Mouse (Mus musculus) myocyte (in vitro differentiated cells): ENCODE data around the gene Smim6. TPM values are rescaled to one million over a fixed set of nuclear protein-coding genes. Genes with fewer than 3 reads are reported as not detected.

ENCODE experiments used
- H3K27me3 ChIP-seq: one replicate; pipeline ENCODE4 v1.6.1; 2011; ENCODE audit not compliant: control insufficient read depth, insufficient read depth, insufficient read length
- H3K36me3 ChIP-seq: one replicate; pipeline ENCODE4 v1.6.1; 2011; ENCODE audit not compliant: control insufficient read depth, insufficient read depth
- H3K4me2 ChIP-seq: one replicate; pipeline ENCODE4 v1.6.1; 2011; ENCODE audit warnings: low read depth, control low read depth
- H3K4me3 ChIP-seq: one replicate; pipeline ENCODE4 v1.5.1; 2011; ENCODE audit warnings: mild to moderate bottlenecking, control low read depth, moderate library complexity
- H3K79me2 ChIP-seq: one replicate; pipeline ENCODE4 v1.6.1; 2011; ENCODE audit not compliant: control insufficient read depth, insufficient read depth
- H3ac ChIP-seq: one replicate; pipeline ENCODE4 v1.6.1; 2011; ENCODE audit not compliant: control insufficient read depth, insufficient read length
- CEBPB ChIP-seq: IDR thresholded peaks from 2 replicates; pipeline ENCODE4 v1.6.1; 2011; ENCODE audit warnings: mild to moderate bottlenecking, moderate library complexity; ENCODE audit not compliant: poor library complexity, insufficient read depth, severe bottlenecking
- E2F4 ChIP-seq: IDR thresholded peaks from one replicate; pipeline ENCODE4 v1.6.1; 2011; ENCODE audit warnings: mild to moderate bottlenecking, control low read depth, moderate library complexity; ENCODE audit not compliant: insufficient read depth
- MAX ChIP-seq: IDR thresholded peaks from one replicate; pipeline ENCODE4 v1.6.1; 2011; ENCODE audit warnings: low read depth, mild to moderate bottlenecking, control low read depth
- MYOD1 ChIP-seq, 3 experiments: IDR thresholded peaks; one replicate each; pipeline ENCODE4 v1.6.1; 2011; ENCODE audit warnings: control low read depth in 2 of 3, low read depth in 2 of 3, mild to moderate bottlenecking in 2 of 3, moderate library complexity in 1 of 3; ENCODE audit not compliant: insufficient read length in 2 of 3, control insufficient read depth in 1 of 3
- MYOG ChIP-seq, 3 experiments: IDR thresholded peaks; one replicate each; pipeline ENCODE4 v1.6.1; 2011; ENCODE audit warnings: control low read depth in 2 of 3, low read depth in 2 of 3, mild to moderate bottlenecking in 2 of 3; ENCODE audit not compliant: insufficient read length in 2 of 3, control insufficient read depth in 1 of 3, insufficient read depth in 1 of 3
- POLR2A ChIP-seq: IDR thresholded peaks from one replicate; pipeline ENCODE4 v1.6.1; 2011; ENCODE audit warnings: low read depth, mild to moderate bottlenecking, control low read depth, moderate library complexity; ENCODE audit not compliant: insufficient read length
- POLR2AphosphoS2 ChIP-seq: IDR thresholded peaks from one replicate; pipeline ENCODE4 v1.6.1; 2011; ENCODE audit warnings: low read depth, control low read depth; ENCODE audit not compliant: insufficient read length
- REST ChIP-seq: IDR thresholded peaks from one replicate; pipeline ENCODE4 v1.6.1; 2011; ENCODE audit warnings: mild to moderate bottlenecking, control low read depth, moderate library complexity; ENCODE audit not compliant: insufficient read depth, insufficient read length
- SRF ChIP-seq: IDR thresholded peaks from one replicate; pipeline ENCODE4 v1.6.1; 2011; ENCODE audit warnings: low read depth; ENCODE audit not compliant: control insufficient read depth, insufficient read length
- TCF12 ChIP-seq: IDR thresholded peaks from one replicate; pipeline ENCODE4 v1.6.1; 2011; ENCODE audit warnings: mild to moderate bottlenecking, control low read depth; ENCODE audit not compliant: poor library complexity, insufficient read depth, severe bottlenecking
- TCF3 ChIP-seq: IDR thresholded peaks from one replicate; pipeline ENCODE4 v1.6.1; 2011; ENCODE audit warnings: low read depth, control low read depth; ENCODE audit not compliant: insufficient read length
- USF1 ChIP-seq: IDR thresholded peaks from one replicate; pipeline ENCODE4 v1.6.1; 2011; ENCODE audit warnings: low read depth, mild to moderate bottlenecking, control low read depth, moderate library complexity
- polyA plus RNA-seq: library from polyadenylated mRNA; unstranded; fragments of >200 nt; fragmentation: generic; extraction: Trizol; gene quantifications from one replicate; pipeline ENCODE4 v1.2.1, GENCODE M21; 2012; ENCODE audit warnings: missing spikeins

Smim6 gene
- polyA plus RNA-seq, 1 experiment: 7.8 TPM

DNA sequence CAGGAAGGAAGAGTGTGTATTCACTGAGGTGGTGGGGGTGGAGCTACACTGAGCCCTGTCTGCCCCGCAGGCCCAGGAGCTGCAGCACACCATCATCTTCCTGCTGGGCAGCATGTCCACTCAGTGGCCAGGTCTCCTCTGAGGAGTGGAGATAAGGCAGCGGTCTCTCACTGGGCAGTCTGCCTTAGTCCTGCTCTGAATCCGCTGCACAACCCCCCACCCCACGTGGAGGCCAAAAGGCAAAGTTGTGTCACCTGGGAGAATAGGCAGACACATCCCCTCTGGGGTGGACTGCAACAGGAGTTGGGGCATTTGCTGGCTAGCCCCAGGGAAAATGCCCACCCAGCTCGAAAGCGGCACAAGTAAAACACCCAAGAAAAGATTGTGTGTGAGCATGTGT lies 19.6 kb upstream of the Smim6 start:
- Histone ChIP-seq H3ac (no peak overlapping the region), H3K4me2 (no peak overlapping the region), H3K4me3 (no peak overlapping the region), H3K36me3 (no peaks in the 10 kb centered on the region), H3K79me2 (no peaks in the 10 kb centered on the region), H3K27me3 (peaks cover 12% of the 10 kb centered on the region)
- no peak for TF ChIP-seq TCF3
- TF ChIP-seq E2F4: no peak
- no peak for TF ChIP-seq CEBPB
- no peak for TF ChIP-seq MYOG (IDR thresholded peaks at IDR 0.05; ENCODE audit: control insufficient read depth in 1 of 3, insufficient read depth in 1 of 3, insufficient read length in 2 of 3, low read depth in 2 of 3)
- TF ChIP-seq TCF12: no peak
- no peak for TF ChIP-seq MYOD1 (IDR thresholded peaks at IDR 0.05; ENCODE audit: control insufficient read depth in 1 of 3, insufficient read length in 2 of 3, low read depth in 2 of 3)
- TF ChIP-seq SRF: no peak
- TF ChIP-seq MAX: no peak
- TF ChIP-seq USF1: no peak
- no peak for TF ChIP-seq POLR2AphosphoS2
- no peak for TF ChIP-seq REST
- no peak for TF ChIP-seq POLR2A

DNA sequence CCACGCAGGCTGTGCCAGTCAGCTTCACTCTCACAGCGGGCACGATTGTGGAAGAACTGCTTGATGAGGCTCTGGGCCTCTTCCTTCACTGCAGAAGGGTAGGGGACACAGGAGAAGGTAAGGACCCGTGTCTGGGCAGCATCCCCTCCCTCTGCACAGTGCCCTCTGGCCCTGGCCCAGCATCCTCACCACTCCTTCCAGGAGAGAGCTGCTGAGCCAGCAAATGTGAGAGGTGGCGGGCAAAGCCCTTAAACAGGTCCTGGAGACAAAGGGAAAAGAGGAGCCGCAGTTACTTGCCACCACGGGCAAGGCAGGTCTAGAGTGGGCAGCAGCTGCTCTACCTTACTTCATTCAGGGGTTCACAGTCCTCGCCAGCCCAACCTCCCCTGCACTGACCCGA lies 18.7 kb upstream of the Smim6 start:
- Histone ChIP-seq H3K36me3 (no peaks in the 10 kb centered on the region), H3K27me3 (peaks cover 10% of the 10 kb centered on the region), H3K4me3 (no peak overlapping the region), H3K4me2 (no peak overlapping the region), H3ac (no peak overlapping the region), H3K79me2 (no peaks in the 10 kb centered on the region)
- TF ChIP-seq SRF (no peak), USF1 (no peak), MYOG (IDR thresholded peaks at IDR 0.05; ENCODE audit: control insufficient read depth in 1 of 3, insufficient read depth in 1 of 3, insufficient read length in 2 of 3, low read depth in 2 of 3) (no peak), CEBPB (no peak), MYOD1 (IDR thresholded peaks at IDR 0.05; ENCODE audit: control insufficient read depth in 1 of 3, insufficient read length in 2 of 3, low read depth in 2 of 3) (no peak), E2F4 (no peak), REST (no peak), TCF3 (no peak)

DNA sequence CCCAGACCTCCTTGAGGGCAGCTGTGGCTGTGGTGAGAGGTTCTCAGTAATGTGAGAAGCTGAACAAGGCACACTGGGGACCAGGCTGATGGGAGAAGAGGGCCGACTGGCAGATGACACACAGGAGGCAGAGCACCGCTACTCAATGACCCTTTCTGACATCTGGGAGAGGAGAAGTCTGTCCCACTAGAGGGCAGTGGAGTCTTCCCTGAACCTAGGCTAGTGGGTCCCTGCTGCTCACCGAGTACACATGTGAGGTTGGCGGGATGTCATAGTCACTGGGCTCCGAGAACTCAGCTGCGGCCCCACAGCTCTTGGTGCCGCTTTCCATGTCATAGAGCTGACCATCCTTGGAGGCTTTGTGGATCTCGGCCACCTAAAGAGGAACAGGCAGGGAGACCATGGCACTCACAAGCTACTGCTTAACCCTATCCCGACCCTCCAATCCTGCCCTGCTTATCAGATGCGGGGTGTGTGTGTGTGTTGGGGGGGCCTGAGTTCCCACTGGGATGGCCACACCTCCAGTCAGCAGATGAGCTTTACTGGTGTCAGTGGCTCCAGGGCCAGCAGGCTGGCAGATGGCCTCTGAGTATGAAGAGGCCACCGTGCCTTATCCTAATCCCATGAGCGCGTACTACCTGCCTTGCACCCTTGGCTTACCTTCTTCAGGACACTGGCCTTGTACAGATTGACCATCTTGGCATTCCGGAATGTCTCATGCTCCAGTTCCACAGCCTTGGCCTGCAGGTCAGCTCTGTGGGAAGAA lies 16.9 kb upstream of the Smim6 start:
- Histone ChIP-seq H3K4me3 (no peak overlapping the region), H3K4me2 (no peak overlapping the region), H3K27me3 (peaks cover 5% of the 10 kb centered on the region), H3ac (no peak overlapping the region), H3K36me3 (no peaks in the 10 kb centered on the region), H3K79me2 (no peaks in the 10 kb centered on the region)
- no peak for TF ChIP-seq USF1

DNA sequence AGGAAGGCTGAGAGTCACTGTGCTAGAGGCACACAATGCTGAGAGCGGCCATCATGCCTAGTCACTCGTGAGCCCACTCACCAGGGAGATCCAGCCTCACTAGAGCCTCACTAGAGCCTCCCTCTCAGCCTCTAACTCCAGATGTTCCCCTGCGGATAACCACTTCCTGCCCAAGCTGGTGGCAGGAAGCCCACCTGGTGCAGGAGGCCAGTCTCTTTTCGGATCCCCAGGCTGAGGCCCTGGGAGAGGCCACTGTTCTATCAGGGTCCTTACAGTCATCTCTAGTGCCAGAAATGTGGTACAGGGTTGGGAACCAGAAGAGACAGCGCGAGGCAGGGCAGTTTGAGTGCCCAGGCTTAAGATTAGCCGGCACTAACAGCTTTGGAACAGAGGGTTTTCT lies 13.4 kb upstream of the Smim6 start:
- H3K27me3 ChIP-seq: no peaks in the 10 kb centered on the region
- no peak overlapping the region for H3ac ChIP-seq
- TF ChIP-seq MYOD1 (IDR thresholded peaks at IDR 0.05; ENCODE audit: control insufficient read depth in 1 of 3, insufficient read length in 2 of 3, low read depth in 2 of 3) (no peak), TCF12 (no peak)
- no peaks in the 10 kb centered on the region for H3K79me2 ChIP-seq
- no peaks in the 10 kb centered on the region for H3K36me3 ChIP-seq
- no peak overlapping the region for H3K4me3 ChIP-seq
- no peak overlapping the region for H3K4me2 ChIP-seq

DNA sequence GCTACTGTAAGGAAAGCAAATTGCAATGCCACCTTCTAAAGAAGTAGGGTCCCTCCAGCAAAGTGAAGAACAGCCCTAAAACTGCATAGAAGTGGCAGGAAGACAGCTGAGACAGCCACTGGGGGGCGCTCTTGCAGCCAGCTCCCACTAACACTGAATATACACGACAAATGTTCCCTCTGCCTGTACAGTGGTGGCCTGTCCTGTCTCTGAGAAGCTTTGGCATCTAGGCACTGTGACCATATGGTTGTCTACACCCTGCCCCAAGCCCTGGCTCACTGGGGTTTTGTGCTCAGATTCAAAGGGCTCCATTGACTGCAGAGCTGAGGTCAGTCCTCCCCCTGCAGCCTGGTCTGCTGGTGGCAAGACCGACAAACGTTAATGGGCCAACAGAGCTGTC lies 12.9 kb upstream of the Smim6 start:
- peak in 1 of 3 experiments; percentile 9 for TF ChIP-seq MYOD1 (IDR thresholded peaks at IDR 0.05; ENCODE audit: control insufficient read depth in 1 of 3, insufficient read length in 2 of 3, low read depth in 2 of 3)
- TF ChIP-seq TCF12: no peak
- H3K4me2 ChIP-seq: peak overlapping the region; percentile 76
- no peaks in the 10 kb centered on the region for H3K79me2 ChIP-seq
- H3K36me3 ChIP-seq: no peaks in the 10 kb centered on the region
- H3K27me3 ChIP-seq: no peaks in the 10 kb centered on the region
- no peak overlapping the region for H3ac ChIP-seq
- H3K4me3 ChIP-seq: no peak overlapping the region

DNA sequence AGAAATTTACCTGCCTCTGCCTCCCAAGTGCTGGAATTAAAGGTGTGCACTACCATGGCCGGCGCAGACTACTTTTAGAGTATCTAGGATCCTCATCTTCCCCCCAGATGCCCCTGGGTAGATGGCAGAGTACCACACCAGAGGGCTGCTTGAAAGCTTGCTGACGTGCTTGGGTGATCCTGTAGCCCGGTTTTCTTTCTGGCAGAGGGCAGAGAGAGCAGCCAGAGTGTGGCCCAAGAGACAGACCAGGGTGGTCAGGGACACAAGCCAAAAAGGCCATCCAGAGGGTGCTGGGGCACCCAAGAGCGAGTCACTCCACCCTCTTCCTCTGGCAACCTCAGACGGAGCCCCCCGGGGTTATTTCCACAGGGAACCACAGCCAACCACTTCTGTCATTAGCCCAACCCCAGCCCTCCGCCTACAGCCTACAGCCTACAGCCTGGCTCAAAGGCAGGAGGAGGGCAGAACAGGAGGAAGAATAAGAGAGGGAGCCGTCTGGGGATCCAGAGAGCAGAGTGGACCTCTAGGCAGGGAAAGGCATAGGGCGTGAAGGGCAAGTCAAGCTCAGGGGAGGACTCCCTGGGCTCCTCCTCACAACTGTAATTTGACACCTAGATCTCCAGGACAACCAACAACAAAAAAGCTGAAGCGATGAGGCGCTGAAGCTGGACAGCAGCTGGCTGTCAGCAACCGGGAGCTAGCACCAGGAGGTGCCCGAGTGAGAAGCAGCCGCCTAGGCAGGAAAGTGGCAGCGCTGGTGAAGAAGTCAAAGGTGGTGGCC lies 12.1 kb upstream of the Smim6 start, which contains the start of gene Smim5:
Gene Smim5 (plus strand): TSS at position 481 of the 781 bp plus-strand sequence.
- Histone ChIP-seq H3K79me2 (no peaks in the 10 kb centered on the region), H3K4me2 (peak within 1 kb of the TSS; percentile 76), H3ac (no peak within 1 kb of the TSS), H3K4me3 (peak within 1 kb of the TSS; percentile 29), H3K36me3 (no peaks in the 10 kb centered on the region), H3K27me3 (no peaks in the 10 kb centered on the region)
- TF ChIP-seq TCF3 (peak; percentile 17), TCF12 (peak; percentile 17), POLR2A (peak; percentile 56), CEBPB (no peak), E2F4 (no peak), POLR2AphosphoS2 (no peak), MYOG (IDR thresholded peaks at IDR 0.05; ENCODE audit: control insufficient read depth in 1 of 3, insufficient read depth in 1 of 3, insufficient read length in 2 of 3, low read depth in 2 of 3) (peak; percentile 53 to 82 (median 61)), REST (peak; percentile 54), SRF (peak; percentile 28), MYOD1 (IDR thresholded peaks at IDR 0.05; ENCODE audit: control insufficient read depth in 1 of 3, insufficient read length in 2 of 3, low read depth in 2 of 3) (peak; percentile 89 to 98 (median 90)), USF1 (no peak), MAX (no peak)
